Mouse (Mus musculus) midbrain, embryonic 16.5 days (tissue): ENCODE measurements around the gene Unc5cl. TPM values are rescaled to one million over a fixed set of nuclear protein-coding genes. Genes with fewer than 3 reads are reported as not detected.
A peak's percentile ranks its signal among the peaks of the same experiment; 100 is the strongest.

ENCODE experiments used
- ATAC-seq: fragments of 200-750 bp; cut with Nextera tagmentation; 2 replicates; pipeline ENCODE4 v1.8.0; 2017; ENCODE audit warnings: moderate TSS enrichment
- H3K27ac ChIP-seq: fragments of 300-500 bp; sonication (generic); 2 replicates; pipeline ENCODE4 v1.5.1; 2014; ENCODE audit warnings: mild to moderate bottlenecking, low read length, mixed read lengths
- H3K27me3 ChIP-seq: fragments of 300-500 bp; sonication (generic); 2 replicates; pipeline ENCODE4 v1.6.1; 2014; ENCODE audit warnings: low read depth, low read length, mixed read lengths; ENCODE audit not compliant: control insufficient read depth, insufficient read depth
- H3K36me3 ChIP-seq: fragments of 300-500 bp; sonication (generic); 2 replicates; pipeline ENCODE4 v1.6.1; 2014; ENCODE audit warnings: mild to moderate bottlenecking, low read length, moderate library complexity, mixed read lengths; ENCODE audit not compliant: control insufficient read depth, insufficient read depth
- H3K4me1 ChIP-seq: fragments of 300-500 bp; sonication (generic); 2 replicates; pipeline ENCODE4 v1.6.1; 2014; ENCODE audit warnings: mild to moderate bottlenecking, low read length, mixed read lengths; ENCODE audit not compliant: control insufficient read depth, insufficient read depth
- H3K4me2 ChIP-seq: fragments of 300-500 bp; sonication (generic); 2 replicates; pipeline ENCODE4 v1.6.1; 2014; ENCODE audit warnings: mild to moderate bottlenecking, low read length, mixed read lengths
- H3K4me3 ChIP-seq: fragments of 300-500 bp; sonication (generic); 2 replicates; pipeline ENCODE4 v1.5.1; 2014; ENCODE audit warnings: low read depth, mild to moderate bottlenecking, low read length, moderate library complexity, mixed read lengths
- H3K9ac ChIP-seq: fragments of 300-500 bp; sonication (generic); 2 replicates; pipeline ENCODE4 v1.6.1; 2014; ENCODE audit warnings: low read depth, low read length, mixed read lengths
- H3K9me3 ChIP-seq: fragments of 300-500 bp; sonication (generic); replicated peaks from 2 replicates; pipeline ENCODE4 v1.6.1; 2014; ENCODE audit warnings: mild to moderate bottlenecking, low read length, mixed read lengths; ENCODE audit not compliant: control insufficient read depth, poor library complexity, severe bottlenecking
- WGBS: fragments of 180-500 bp; shearing (Covaris S2); extraction: QIAGEN DNeasy Blood & Tissue Kit; methylation state at CpG from one replicate; pipeline ENCODE4 v1.1.7; 2014; 5-methylcytosine and 5-hydroxymethylcytosine counted together
- polyA plus RNA-seq: library from polyadenylated mRNA; unstranded; fragments of >200 nt; fragmentation: Nextera tagmentation; extraction: Ambion mirVana; gene quantifications from 2 replicates; pipeline ENCODE4 v1.2.1, GENCODE M21; 2015

The Unc5cl gene
- polyA plus RNA-seq, 1 experiment from 2014 or later = 0.21 TPM

DNA sequence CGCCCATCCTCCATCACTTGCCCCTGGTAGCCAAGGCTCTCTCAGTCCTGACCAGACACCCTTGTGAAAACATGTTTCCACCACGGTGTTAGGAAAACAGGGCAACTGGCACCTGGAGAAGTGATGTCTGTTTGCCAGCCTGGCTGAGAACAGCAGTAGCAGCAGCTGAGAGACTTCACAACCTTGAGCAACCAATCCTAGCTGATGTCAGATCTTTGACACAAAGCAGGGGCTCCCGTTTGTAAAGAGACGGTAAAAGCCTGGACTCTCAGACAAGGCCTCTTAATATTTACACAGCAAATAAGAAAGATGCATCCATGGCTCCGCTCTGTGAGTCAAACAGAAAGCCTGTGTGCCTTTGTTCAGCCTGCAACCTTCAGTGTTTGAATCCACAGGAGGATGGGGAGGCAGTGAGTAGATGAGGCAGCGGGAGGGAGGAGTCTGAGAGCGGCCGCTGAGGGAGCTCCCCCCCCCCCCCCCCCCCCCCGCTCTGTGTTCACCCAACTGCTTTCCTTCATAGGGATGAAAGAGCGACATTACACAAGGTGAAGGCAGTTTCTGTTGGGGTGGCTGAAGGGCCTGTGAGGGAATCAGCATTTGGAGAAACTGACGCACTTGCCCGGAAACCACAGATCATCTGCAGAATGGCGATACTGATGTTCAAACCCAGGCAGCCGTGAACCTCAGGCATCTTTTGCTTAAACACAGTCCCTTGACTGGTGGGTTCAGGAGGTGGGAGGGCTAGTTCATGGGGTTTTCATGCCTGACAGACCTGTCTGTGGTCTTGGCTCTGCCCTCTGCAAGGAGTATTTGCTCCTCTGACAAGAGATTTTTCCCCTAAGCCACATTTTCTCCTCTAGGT, 79.4 kb downstream of the Unc5cl start:
- no peaks in the 10 kb centered on the region for H3K27me3 ChIP-seq
- peak; percentile 48; the same call in 1 of the 2 replicates for ATAC-seq
- no peak overlapping the region for H3K4me2 ChIP-seq
- H3K4me3 ChIP-seq = no peak overlapping the region
- H3K36me3 ChIP-seq = no peaks in the 10 kb centered on the region
- no peak overlapping the region for H3K27ac ChIP-seq
- H3K9ac ChIP-seq = 0 out of 2 replicates have a peak overlapping the region, but pooled peaks have one; percentile 1
- peaks cover 3% of the 10 kb centered on the region; the same call in 1 of the 2 replicates for H3K4me1 ChIP-seq
- H3K9me3 ChIP-seq = no peaks in the 10 kb centered on the region
- WGBS = 37% methylated on average over 13 of the region's 14 CpGs

DNA sequence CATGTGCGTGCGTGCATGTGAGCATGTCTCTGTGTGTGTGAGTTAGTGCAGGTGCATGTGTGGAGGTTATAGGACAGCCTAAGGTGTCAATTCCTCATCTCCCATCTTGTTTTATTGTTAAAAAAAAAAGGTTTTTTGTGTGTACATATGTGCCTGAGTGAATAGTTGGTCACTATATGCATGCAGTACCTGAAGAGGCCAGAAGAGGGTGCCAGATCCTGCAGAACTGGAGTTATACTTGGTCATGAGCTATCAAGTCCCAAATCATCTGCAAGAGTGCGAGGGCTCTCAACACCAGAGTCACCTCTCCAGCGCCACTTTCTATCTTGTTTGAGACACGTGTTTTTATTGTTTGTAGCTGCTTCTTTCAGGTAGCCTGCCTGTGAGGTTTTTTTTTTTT, 83.6 kb downstream of the Unc5cl start:
- Histone ChIP-seq H3K4me1 (peaks cover 3% of the 10 kb centered on the region; the same call in 1 of the 2 replicates), H3K4me3 (no peak overlapping the region), H3K9me3 (no peaks in the 10 kb centered on the region), H3K27me3 (no peaks in the 10 kb centered on the region), H3K4me2 (no peak overlapping the region), H3K27ac (no peak overlapping the region), H3K9ac (no peak overlapping the region), H3K36me3 (no peaks in the 10 kb centered on the region)
- no peak for ATAC-seq
- WGBS = 69% methylated on average over 5 of the region's 5 CpGs

DNA sequence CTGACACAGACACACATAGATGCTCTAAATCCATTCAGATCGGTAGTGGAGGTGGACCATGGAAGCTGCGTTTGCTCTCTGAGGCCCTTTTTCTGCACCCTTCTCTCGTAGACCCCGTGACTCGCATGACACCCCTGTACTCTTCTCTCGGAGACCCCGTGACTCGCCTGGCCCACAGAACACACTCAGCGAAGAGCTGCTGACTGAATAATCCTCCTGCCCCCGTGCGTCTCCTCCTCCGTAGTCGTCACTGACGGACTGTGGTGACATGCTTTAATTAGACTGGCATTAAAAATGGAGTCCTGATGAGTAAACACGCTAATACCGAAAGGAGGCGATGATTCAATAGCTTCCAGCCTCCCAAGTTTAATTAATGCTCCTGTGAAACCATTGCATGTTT, 84.6 kb downstream of the Unc5cl start:
- ATAC-seq = no peak
- no peaks in the 10 kb centered on the region for H3K4me1 ChIP-seq
- no peak overlapping the region for H3K4me2 ChIP-seq
- 87% methylated on average over 17 of the region's 17 CpGs for WGBS
- no peak overlapping the region for H3K27ac ChIP-seq
- H3K4me3 ChIP-seq = no peak overlapping the region
- H3K9me3 ChIP-seq = no peaks in the 10 kb centered on the region
- no peaks in the 10 kb centered on the region for H3K27me3 ChIP-seq
- no peak overlapping the region for H3K9ac ChIP-seq
- H3K36me3 ChIP-seq = no peaks in the 10 kb centered on the region

DNA sequence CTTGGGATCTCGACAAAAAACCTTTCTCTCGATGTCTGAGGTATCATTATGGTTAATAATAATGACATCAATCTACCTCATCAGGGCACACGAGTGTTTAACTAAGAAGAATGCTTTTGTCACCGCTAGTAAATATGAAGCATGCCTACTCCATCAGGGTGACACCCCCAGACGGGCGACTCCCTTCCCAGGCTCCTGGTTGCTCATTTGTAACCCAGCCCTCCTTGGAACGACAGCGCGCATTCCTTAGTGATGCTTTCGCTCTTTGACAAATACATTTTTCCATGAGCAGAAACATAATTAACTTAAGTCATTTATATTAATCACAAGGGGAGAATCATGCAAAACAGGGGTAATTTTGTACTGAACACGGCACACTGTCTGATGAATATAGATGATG, 88.0 kb downstream of the Unc5cl start:
- Histone ChIP-seq H3K4me2 (no peak overlapping the region), H3K9me3 (no peaks in the 10 kb centered on the region), H3K36me3 (no peaks in the 10 kb centered on the region), H3K9ac (no peak overlapping the region), H3K27ac (no peak overlapping the region), H3K27me3 (no peaks in the 10 kb centered on the region), H3K4me3 (no peak overlapping the region), H3K4me1 (no peaks in the 10 kb centered on the region)
- 78% methylated on average over 11 of the region's 11 CpGs for whole genome bisulfite sequencing
- ATAC-seq = 0 out of 2 replicates have a peak, but pooled peaks have one; percentile 26

DNA sequence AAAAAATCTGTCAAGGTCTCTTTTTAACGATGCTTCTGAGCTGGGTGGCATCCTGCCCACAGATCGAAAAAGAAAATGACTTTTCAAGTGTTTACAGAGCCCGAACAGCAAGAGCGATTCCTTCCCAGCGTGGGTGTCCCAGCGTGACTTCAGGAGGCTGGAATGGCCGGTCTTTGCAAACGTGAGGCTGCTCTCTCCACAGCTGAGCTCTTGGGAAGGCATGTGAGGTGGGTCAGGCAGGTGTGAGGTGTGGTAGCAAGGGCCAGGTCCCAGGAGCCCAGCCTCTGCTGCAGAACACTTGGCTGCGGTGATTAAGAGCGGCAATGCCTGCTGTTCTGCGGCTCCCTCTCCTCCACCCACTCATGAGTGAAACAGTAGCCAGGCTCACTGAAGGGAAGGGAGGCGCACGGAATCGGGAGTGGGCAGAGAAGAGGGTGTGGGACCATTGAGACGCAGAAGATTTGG, 88.6 kb downstream of the Unc5cl start:
- Histone ChIP-seq H3K4me3 (no peak overlapping the region), H3K4me2 (peak overlapping the region; percentile 17; the same call in 1 of the 2 replicates), H3K36me3 (no peaks in the 10 kb centered on the region), H3K27ac (peak overlapping the region; percentile 44; the same call in 1 of the 2 replicates), H3K9me3 (no peaks in the 10 kb centered on the region), H3K4me1 (no peaks in the 10 kb centered on the region), H3K27me3 (no peaks in the 10 kb centered on the region), H3K9ac (no peak overlapping the region)
- no peak for ATAC-seq
- 65% methylated on average over 15 of the region's 15 CpGs for WGBS

DNA sequence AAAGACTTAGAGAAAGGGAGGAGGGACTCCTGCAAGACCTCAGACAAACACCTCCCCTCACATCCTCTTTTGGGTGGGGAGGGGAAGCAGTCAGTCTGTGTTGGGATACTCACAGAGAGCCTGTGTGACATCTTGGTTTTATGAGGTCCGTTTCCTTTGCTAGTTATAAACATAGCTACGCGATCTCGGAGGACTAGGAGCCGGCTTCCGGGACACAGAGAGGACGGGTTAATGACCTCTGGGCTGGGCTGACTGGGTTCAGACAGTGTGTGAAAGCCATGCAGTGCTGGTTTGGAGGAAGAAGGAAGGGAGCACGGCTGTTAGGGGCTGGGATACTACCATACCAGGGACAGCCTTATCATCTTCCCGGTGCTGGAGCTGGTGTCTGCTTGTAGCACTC, 90.0 kb downstream of the Unc5cl start:
- H3K9me3 ChIP-seq = no peaks in the 10 kb centered on the region
- 82% methylated on average over 9 of the region's 9 CpGs for WGBS
- H3K27me3 ChIP-seq = no peaks in the 10 kb centered on the region
- no peak overlapping the region for H3K9ac ChIP-seq
- H3K4me3 ChIP-seq = no peak overlapping the region
- ATAC-seq = no peak
- H3K4me2 ChIP-seq = no peak overlapping the region
- no peaks in the 10 kb centered on the region for H3K36me3 ChIP-seq
- H3K27ac ChIP-seq = no peak overlapping the region
- no peaks in the 10 kb centered on the region for H3K4me1 ChIP-seq

DNA sequence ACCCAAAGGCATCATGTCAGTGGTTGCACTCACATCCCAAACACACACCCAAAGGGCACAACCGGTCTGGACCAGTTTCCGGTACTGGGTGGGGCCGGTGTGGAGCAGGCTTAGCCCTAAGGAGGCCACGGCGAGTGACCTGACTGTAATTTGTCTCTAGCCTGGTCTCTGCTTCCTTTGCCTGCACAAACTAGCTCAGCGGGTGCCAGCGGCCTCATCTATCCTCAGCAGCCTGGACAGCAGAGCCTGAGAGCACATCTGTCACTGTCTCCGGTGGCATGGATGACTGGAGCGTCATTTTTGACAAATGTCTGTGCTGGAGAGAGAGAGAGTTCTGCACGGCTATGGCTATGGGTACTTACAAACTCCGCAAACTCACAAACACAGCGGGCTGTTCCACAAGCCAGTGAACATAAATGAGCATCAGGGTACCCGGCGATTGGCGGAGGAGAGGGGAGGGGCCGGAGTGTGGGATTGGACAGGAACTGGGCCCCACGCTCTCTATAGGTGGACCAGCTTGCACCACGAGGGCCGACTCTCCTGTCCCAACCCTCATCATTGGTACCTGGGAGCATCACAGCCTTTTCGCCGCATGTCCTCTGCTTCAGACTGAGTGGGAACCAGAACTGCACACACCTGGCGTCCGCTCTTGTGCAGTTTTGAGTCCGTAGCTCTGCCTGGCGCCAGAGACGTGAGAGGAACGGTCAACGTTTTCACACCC, 90.7 kb downstream of the Unc5cl start:
- Histone ChIP-seq H3K4me2 (no peak overlapping the region), H3K9me3 (no peaks in the 10 kb centered on the region), H3K4me1 (no peaks in the 10 kb centered on the region), H3K27ac (no peak overlapping the region), H3K36me3 (no peaks in the 10 kb centered on the region), H3K4me3 (no peak overlapping the region), H3K27me3 (no peaks in the 10 kb centered on the region), H3K9ac (no peak overlapping the region)
- WGBS = 69% methylated on average over 28 of the region's 28 CpGs
- ATAC-seq = peak; percentile 59; the same call in 1 of the 2 replicates

DNA sequence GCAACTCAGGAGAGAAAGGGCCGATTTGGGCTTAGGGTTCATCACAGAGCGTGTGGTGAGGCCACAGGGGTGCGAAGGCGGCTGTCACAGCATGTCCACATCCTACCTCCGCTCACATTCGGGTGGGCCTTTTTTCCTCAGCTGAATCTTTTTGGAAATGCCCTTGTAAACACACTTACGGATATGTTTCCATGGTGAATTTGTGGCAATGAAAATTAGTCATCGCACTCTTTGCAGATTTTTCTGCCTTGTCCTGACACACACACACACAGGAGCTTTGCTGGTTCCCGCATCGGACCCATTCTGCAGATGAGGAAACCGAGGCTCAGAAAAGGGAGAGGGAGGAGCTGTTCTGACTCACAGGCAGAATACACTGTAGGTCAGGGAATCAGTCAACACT, 91.3 kb downstream of the Unc5cl start:
- Histone ChIP-seq H3K9ac (no peak overlapping the region), H3K4me3 (no peak overlapping the region), H3K27ac (no peak overlapping the region), H3K9me3 (no peaks in the 10 kb centered on the region), H3K4me2 (no peak overlapping the region), H3K4me1 (no peaks in the 10 kb centered on the region), H3K27me3 (no peaks in the 10 kb centered on the region), H3K36me3 (no peaks in the 10 kb centered on the region)
- ATAC-seq = no peak
- 92% methylated on average over 11 of the region's 11 CpGs for WGBS

DNA sequence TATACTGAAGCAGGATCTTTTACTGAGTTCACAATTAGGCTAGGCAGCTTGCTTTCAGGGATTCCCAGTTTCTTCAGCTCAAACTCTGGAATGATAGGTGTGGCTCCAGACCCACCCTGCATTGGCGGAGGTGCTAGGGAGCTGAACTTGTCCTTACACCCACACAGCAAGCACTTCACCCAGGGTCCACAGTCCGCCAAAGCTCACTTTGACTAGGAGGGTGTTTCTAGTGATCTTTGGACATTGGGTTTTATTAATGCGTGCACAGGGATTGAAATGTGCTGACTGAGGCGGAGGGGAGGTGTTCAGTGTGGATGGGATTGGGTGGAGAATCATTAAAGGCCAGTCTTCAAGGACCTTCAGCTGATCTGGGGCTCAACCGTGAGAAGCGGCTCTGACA, 93.0 kb downstream of the Unc5cl start:
- no peak for ATAC-seq
- no peaks in the 10 kb centered on the region for H3K9me3 ChIP-seq
- no peak overlapping the region for H3K27ac ChIP-seq
- no peak overlapping the region for H3K4me3 ChIP-seq
- no peak overlapping the region for H3K9ac ChIP-seq
- no peak overlapping the region for H3K4me2 ChIP-seq
- no peaks in the 10 kb centered on the region for H3K36me3 ChIP-seq
- no peaks in the 10 kb centered on the region for H3K27me3 ChIP-seq
- WGBS = 84% methylated on average over 6 of the region's 6 CpGs
- H3K4me1 ChIP-seq = no peaks in the 10 kb centered on the region
